Mouse (Mus musculus) embryonic facial prominence, embryonic 10.5 days (tissue): Measurements from ENCODE around the gene Mpped1. TPM values are rescaled to one million over a fixed set of nuclear protein-coding genes. Genes with fewer than 3 reads are reported as not detected.

Experiments
- DNase-seq: peaks from one replicate; pipeline ENCODE4 v3.0.0-alpha.2; 2017; ENCODE audit warnings: low spot score
- H3K27ac ChIP-seq: fragments of 300-500 bp; sonication (generic); replicated peaks from 2 replicates; pipeline ENCODE4 v1.5.1; 2016; ENCODE audit warnings: mild to moderate bottlenecking
- H3K27me3 ChIP-seq: fragments of 300-500 bp; sonication (generic); replicated peaks from 2 replicates; pipeline ENCODE4 v1.6.1; 2016; ENCODE audit warnings: low read depth, mild to moderate bottlenecking; ENCODE audit not compliant: poor library complexity, severe bottlenecking
- H3K36me3 ChIP-seq: fragments of 300-500 bp; sonication (generic); replicated peaks from 2 replicates; pipeline ENCODE4 v1.6.1; 2016; ENCODE audit warnings: mild to moderate bottlenecking, moderate library complexity
- H3K4me1 ChIP-seq: fragments of 300-500 bp; sonication (generic); 2 replicates; pipeline ENCODE4 v1.6.1; 2016
- H3K4me3 ChIP-seq: fragments of 300-500 bp; sonication (generic); 2 replicates; pipeline ENCODE4 v1.5.1; 2016; ENCODE audit warnings: mild to moderate bottlenecking, moderate library complexity
- H3K9me3 ChIP-seq: fragments of 300-500 bp; sonication (generic); 2 replicates; pipeline ENCODE4 v1.6.1; 2016; ENCODE audit warnings: mild to moderate bottlenecking
- WGBS: fragments of 180-500 bp; shearing (Covaris S2); methylation state at CpG from one replicate; pipeline ENCODE4 v1.1.7; 2016; 5-methylcytosine and 5-hydroxymethylcytosine counted together
- polyA plus RNA-seq: library from polyadenylated mRNA; unstranded; fragments of >200 nt; fragmentation: Nextera tagmentation; extraction: Ambion mirVana; gene quantifications from 2 replicates; pipeline ENCODE4 v1.2.1, GENCODE M21; 2016

Mpped1 gene
- 6.4 and 7.0 TPM in 2 replicates for polyA plus RNA-seq

DNA sequence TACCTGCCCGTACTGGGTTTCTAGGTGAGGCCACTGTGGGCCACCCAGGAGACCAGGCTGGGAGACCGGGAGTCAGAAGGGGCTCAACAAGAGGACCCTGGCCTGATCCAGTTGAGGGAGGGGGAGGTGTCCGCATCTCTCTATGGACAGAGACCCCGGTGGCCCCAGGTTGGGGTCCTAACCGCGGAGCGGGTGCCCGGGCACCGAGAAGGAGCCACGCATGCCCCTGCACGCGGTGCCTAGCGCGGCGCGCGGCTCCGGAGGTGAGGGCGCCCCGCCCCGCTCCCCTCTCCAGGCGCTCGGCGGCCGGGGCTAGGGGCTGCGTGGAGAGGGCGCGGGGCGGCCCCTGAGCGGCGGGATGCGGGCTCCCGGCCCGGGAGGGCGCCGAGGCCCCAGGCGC lies at the start of gene Mpped1:
TSS of gene Mpped1 (plus strand) at position 81 of the 400 bp plus-strand sequence.
- Histone ChIP-seq H3K36me3 (no peaks in the 10 kb centered on the region), H3K9me3 (no peaks in the 10 kb centered on the region), H3K4me1 (peaks cover 27% of the 10 kb centered on the region), H3K27me3 (peaks cover 84% of the 10 kb centered on the region), H3K4me3 (peak within 1 kb of the TSS; percentile 70), H3K27ac (peak within 1 kb of the TSS; percentile 78)
- 3% methylated on average over 37 of the region's 37 CpGs for WGBS
- DNase-seq: peak; percentile 42

DNA sequence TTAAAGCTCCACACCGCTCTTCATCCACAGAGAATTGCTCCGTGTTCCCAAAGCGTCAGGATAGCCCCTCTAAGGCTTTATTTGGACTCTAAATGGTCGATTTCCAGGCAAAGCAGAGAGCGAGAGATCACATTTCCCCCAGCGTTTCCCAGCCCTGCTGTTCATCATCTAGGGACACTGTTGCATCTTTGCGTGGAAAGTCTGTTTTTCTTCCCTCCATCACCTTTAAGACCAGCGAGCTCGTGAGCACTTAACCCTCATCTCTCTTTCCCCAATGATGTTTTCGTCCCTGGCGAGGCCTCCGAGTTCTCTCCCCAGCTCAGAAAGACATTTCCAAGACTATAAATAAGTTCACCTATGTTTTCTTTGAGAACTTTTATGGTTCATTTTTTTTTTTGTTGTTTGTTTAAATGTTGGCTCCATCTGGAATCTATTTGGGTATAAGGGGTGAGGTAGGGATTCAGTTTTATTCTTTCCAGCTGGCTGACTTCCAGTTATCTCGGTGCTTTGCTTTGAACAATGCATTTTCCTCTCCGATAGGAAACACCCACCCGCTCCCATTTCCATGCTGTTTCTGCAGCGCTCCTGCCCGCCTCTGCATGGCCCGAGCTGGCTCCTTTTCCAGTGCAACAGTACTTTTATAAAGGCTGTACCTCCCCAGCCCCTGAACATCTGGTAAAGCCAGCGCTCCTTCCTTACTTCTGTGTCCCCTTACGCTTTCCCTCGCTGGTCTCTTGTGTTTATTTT lies 38.4 kb upstream of the Mpped1 start:
- H3K4me3 ChIP-seq: peak overlapping the region; percentile 27; the same call in 1 of the 2 replicates
- 17% methylated on average over 21 of the region's 21 CpGs for WGBS
- H3K9me3 ChIP-seq: no peaks in the 10 kb centered on the region
- peaks cover 9% of the 10 kb centered on the region; the same call in 1 of the 2 replicates for H3K27me3 ChIP-seq
- peak; percentile 79 for DNase-seq
- peak overlapping the region; percentile 84 for H3K27ac ChIP-seq
- H3K36me3 ChIP-seq: no peaks in the 10 kb centered on the region
- peaks cover 58% of the 10 kb centered on the region for H3K4me1 ChIP-seq

DNA sequence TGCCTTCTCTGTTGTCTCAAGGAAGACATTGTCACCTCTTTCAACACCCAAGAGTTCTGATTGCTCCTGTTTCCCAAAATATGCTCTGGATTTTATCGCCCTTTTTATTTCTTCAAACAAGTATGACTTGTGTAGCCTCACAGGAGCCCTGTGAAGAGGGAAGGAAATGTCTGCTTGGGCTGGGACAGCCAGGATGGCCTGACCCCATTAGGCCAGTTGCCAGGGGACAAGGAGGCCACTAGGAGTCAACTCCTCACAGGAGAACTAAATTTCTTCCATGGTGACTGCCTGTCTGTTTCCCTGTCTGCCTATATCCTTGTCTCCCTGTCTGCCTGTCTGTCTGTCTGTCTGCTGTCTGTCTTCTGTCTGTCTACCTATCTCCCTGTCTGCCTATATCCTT lies 37.2 kb upstream of the Mpped1 start:
- WGBS: 75% methylated on average over 1 of the region's 1 CpGs
- Histone ChIP-seq H3K27me3 (0 out of 2 replicates have a peak, but pooled peaks cover under 1% of the 10 kb centered on the region), H3K4me1 (peaks cover 47% of the 10 kb centered on the region), H3K27ac (peak overlapping the region; percentile 84), H3K9me3 (no peaks in the 10 kb centered on the region), H3K36me3 (no peaks in the 10 kb centered on the region), H3K4me3 (no peak overlapping the region)
- DNase-seq: no peak

DNA sequence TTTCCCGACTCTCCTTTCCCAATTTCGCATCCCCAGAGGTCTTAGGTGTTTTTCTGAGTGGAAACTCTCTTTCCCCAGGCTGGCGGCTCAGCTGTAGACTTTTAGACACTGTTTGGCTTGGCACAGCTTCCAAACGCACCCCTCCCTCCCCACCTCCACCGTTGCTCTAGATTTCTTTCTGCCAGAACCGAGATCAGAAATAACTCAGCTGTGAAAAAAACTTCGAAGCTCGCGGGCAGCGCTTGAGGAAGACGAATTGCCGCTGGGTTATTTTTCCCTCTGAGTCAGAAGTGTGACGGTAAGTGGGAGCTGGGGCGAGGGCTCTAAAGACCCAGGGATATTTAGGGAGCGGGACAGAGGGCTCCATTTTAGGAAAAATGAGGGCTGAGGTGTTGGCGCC lies 33.0 kb upstream of the Mpped1 start:
- Histone ChIP-seq H3K9me3 (no peaks in the 10 kb centered on the region), H3K36me3 (no peaks in the 10 kb centered on the region), H3K4me3 (no peak overlapping the region), H3K4me1 (peaks cover 28% of the 10 kb centered on the region), H3K27me3 (peaks cover 9% of the 10 kb centered on the region; the same call in 1 of the 2 replicates), H3K27ac (0 out of 2 replicates have a peak overlapping the region, but pooled peaks have one; percentile 7)
- WGBS: 80% methylated on average over 16 of the region's 16 CpGs
- no peak for DNase-seq

DNA sequence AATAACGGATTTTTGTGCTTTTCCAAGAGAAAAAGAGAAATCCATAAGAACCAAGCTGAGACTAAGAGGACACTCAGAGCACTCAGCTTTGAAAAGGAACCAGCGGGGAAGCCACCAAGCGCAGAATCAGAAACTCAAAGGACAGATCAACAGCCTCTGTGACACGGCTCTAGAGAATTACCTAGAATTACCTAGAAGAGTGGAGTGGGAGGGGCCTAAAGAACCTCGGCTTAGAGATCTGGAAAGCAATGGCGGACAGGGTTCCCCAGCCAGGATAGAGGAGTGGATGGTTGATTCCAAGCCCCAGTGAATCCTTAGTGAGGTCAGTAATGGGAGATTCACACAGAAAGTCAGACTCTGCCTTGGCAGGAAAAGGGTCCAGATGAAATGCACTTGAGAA lies 30.3 kb upstream of the Mpped1 start:
- 84% methylated on average over 6 of the region's 6 CpGs for WGBS
- Histone ChIP-seq H3K4me3 (no peak overlapping the region), H3K4me1 (0 out of 2 replicates have a peak, but pooled peaks cover 5% of the 10 kb centered on the region), H3K36me3 (no peaks in the 10 kb centered on the region), H3K9me3 (no peaks in the 10 kb centered on the region), H3K27me3 (peaks cover 9% of the 10 kb centered on the region; the same call in 1 of the 2 replicates), H3K27ac (no peak overlapping the region)
- DNase-seq: no peak

DNA sequence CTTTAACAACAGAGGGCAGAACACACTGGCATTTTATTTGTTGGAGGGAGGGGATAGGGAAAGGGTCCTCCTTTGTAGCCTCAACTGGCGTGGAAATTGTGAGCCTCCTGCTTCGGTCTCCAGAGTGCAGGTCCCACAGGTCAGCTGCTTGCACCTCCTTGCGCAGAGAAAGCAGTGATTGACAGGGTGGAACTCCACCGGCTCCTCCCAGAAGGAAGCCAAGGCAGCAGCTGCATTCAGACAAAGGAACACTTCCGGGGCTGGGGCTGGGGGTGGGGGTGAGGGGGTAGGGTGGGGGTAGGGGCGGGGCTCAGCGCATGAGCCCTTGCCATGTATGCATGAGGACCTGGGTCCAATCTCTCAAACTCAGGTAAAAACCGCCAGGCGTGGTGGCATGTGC lies 29.8 kb upstream of the Mpped1 start:
- Histone ChIP-seq H3K27me3 (peaks cover 9% of the 10 kb centered on the region; the same call in 1 of the 2 replicates), H3K9me3 (peaks cover 1% of the 10 kb centered on the region; the same call in 1 of the 2 replicates), H3K27ac (no peak overlapping the region), H3K4me1 (0 out of 2 replicates have a peak, but pooled peaks cover 5% of the 10 kb centered on the region), H3K36me3 (no peaks in the 10 kb centered on the region), H3K4me3 (no peak overlapping the region)
- DNase-seq: no peak
- WGBS: 69% methylated on average over 9 of the region's 9 CpGs

DNA sequence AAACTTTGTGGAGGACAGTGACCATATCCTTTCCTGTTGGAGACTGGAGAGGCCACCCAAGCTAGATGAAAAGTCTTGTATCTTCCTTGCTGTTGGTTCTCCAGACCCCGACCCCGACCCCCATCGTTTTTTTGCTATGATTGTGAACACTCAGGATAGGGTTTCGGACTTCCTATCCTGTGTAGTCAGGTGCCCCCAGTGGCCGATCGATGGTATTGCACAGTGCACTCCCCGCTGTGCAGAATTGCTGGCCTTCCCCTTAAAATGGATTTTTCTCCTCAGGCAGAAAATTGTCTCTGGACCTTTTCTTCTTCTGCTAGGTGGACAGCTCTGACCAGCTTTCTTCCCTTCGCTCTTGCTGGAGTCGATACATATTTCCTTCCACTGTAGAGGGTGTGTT lies 22.5 kb upstream of the Mpped1 start:
- H3K36me3 ChIP-seq: no peaks in the 10 kb centered on the region
- no peak overlapping the region for H3K4me3 ChIP-seq
- no peak overlapping the region for H3K27ac ChIP-seq
- WGBS: 26% methylated on average over 9 of the region's 9 CpGs
- peaks cover 7% of the 10 kb centered on the region; the same call in 1 of the 2 replicates for H3K9me3 ChIP-seq
- peaks cover 9% of the 10 kb centered on the region; the same call in 1 of the 2 replicates for H3K4me1 ChIP-seq
- DNase-seq: peak; percentile 67
- peaks cover 22% of the 10 kb centered on the region for H3K27me3 ChIP-seq

DNA sequence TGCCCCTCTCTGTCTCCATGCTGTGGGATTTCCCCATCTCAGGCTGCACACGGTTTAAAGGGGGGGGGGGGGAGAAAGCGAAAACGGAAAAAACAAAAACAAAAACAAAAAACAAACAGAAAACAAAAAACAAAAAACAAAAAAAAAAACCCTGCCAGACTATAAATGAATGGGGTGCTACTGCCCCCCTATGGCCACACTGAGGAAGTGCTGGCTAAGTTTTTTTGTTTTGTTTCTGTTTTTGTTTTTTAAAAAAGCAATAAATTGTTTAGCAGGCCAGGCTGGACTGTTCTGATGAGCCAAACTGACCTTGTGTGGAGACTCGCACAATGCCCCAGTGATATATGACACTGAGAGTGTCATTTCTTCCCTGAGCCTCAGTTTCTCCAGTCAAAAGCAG lies 20.3 kb upstream of the Mpped1 start:
- whole genome bisulfite sequencing: 10% methylated on average over 4 of the region's 4 CpGs
- H3K27ac ChIP-seq: no peak overlapping the region
- no peak for DNase-seq
- H3K9me3 ChIP-seq: peaks cover 7% of the 10 kb centered on the region; the same call in 1 of the 2 replicates
- no peaks in the 10 kb centered on the region for H3K36me3 ChIP-seq
- peaks cover 24% of the 10 kb centered on the region for H3K27me3 ChIP-seq
- H3K4me1 ChIP-seq: peaks cover 11% of the 10 kb centered on the region; the same call in 1 of the 2 replicates
- no peak overlapping the region for H3K4me3 ChIP-seq

DNA sequence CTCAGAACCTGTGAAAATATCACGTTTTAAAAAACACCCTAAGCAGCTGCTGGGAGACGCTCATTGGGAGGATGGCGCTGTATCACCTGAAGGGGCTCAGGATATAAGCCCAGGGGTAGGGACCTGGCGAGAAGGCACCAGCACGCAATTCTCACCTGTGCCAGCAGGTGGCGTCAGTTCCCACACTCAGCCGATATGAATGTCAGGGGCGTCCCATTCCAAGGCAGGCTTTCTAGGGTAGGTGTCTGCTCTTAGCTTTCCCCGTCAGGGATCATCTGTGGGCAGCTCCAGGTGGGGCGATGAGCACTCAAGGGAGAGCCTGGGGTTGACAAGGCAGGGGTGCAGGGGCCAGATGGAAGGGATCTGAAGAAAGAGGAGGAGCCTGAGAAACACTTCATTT lies 18.6 kb upstream of the Mpped1 start:
- H3K4me3 ChIP-seq: no peak overlapping the region
- H3K4me1 ChIP-seq: peaks cover 25% of the 10 kb centered on the region
- 4% methylated on average over 10 of the region's 10 CpGs for WGBS
- no peak overlapping the region for H3K27ac ChIP-seq
- no peaks in the 10 kb centered on the region for H3K36me3 ChIP-seq
- peaks cover 24% of the 10 kb centered on the region for H3K27me3 ChIP-seq
- H3K9me3 ChIP-seq: no peaks in the 10 kb centered on the region
- peak; percentile 80 for DNase-seq

DNA sequence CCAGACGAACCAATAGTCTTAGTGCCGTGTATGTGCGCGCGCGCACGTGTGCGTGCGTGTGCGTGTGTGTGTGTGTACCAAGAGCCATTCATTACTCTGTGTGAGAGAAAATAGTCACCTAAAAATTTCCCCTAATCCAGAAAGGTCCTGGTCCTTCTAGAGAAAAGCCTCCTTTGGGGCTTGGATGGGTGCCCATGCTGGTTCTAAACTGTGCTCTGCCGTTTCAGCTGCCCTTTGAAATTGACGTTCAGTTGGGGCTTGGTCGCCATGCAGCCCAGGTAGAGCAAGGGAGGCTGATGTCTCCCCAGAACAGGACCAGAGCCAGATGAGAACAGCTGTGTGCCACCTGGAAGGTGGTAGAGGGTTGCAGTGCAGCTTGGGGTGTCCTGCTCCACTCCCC lies 17.8 kb upstream of the Mpped1 start:
- DNase-seq: no peak
- H3K27ac ChIP-seq: no peak overlapping the region
- no peaks in the 10 kb centered on the region for H3K36me3 ChIP-seq
- peaks cover 24% of the 10 kb centered on the region for H3K27me3 ChIP-seq
- H3K4me1 ChIP-seq: peaks cover 31% of the 10 kb centered on the region
- no peaks in the 10 kb centered on the region for H3K9me3 ChIP-seq
- H3K4me3 ChIP-seq: no peak overlapping the region
- WGBS: 92% methylated on average over 13 of the region's 13 CpGs

DNA sequence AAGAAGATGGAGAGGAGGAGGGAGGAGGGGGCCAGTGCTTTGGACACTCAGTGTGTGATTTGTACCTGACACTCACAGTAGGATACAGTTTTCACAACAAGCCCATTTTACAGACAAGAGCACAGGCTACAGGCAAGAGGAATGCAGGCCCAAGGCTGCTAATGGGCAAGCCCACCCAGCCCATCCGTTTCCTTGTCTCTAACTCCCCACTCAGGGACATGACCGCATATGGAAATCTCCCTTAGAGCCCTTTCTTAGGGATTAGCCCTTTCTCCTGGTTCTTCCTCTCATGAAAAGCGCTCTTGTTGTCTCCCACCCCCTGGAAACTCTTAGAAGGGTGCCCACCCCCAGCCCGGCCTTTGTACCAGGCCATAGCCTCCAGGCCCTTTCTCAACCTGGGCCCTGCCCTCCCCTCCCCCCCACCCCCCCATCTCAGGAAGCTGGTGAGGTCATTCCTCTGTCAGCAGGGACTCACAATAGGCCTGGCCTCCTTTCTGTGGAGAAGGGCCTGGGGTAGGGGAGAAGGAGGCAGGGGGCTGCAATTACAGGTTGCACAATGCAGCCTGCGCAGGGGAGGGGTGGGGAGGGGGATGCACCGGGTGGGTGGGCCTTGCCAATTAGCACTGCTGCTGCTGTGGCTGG lies 13.8 kb upstream of the Mpped1 start:
- Histone ChIP-seq H3K4me3 (0 out of 2 replicates have a peak overlapping the region, but pooled peaks have one; percentile 18), H3K4me1 (peaks cover 33% of the 10 kb centered on the region), H3K27ac (peak overlapping the region; percentile 69), H3K27me3 (peaks cover 12% of the 10 kb centered on the region), H3K36me3 (no peaks in the 10 kb centered on the region), H3K9me3 (no peaks in the 10 kb centered on the region)
- peak; percentile 79 for DNase-seq
- WGBS: 10% methylated on average over 6 of the region's 6 CpGs

DNA sequence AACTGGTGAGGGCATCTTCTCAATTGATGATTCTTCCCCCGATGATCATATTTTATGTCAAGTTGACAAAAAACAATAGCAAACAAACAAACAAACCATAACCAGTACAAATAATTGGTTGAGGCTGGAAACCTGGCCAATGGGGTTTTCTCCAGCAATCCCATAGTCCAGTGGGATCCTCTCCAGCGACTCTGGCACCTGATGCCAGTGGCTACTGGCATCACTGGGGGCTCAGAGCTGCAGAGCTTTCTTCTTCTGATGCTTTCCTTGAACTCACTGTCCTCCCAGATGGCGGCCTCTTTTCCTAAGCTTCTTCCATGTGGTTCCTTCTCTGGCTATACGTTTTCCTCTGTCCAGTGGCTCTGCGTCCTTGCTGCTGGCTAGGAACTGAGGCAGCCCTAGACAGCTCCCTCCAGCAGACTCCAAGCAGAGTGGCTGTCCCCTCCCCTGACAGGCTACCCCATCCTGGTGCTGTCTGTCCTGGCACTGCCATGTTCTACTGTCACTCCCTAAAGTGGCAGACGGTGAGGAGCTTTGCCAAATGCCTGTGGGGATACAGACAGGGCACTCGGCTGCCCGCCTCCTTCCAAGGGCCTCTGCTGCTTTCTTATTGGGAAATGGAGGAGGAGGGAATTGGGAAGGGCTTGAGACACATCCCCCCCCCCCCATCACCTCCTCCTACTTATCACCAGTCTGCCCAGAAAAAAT lies 7.8 kb upstream of the Mpped1 start:
- Histone ChIP-seq H3K4me3 (no peak overlapping the region), H3K36me3 (no peaks in the 10 kb centered on the region), H3K27ac (no peak overlapping the region), H3K9me3 (no peaks in the 10 kb centered on the region), H3K4me1 (peaks cover 20% of the 10 kb centered on the region), H3K27me3 (peaks cover 30% of the 10 kb centered on the region)
- WGBS: 81% methylated on average over 8 of the region's 8 CpGs
- DNase-seq: no peak
